Mouse (Mus musculus): ENCODE measurements around the gene Yes1.

DNA sequence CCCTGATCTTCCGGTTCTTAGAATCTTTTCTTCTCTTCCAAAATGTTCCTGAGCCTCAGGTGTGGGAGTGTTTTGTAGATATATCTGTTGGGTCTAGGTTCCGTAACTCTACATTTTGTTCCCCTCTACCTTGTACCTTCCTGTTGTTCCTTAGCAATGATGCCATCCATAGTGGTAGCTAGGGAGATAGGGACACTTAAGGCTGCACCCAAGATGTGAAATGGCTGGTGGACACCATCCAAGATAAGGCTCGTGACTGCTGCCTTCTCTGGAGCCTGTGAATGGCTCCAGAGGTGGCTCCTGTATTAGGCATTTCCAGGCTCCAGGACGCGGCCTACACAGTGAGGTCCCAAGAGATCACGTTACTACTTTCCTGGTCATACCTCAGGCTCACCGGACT is 117.3 kb downstream of the Yes1 start:
- TF ChIP-seq EP300 (IDR thresholded peaks at IDR 0.05; ENCODE audit: low read depth) (no peak), CTCF (IDR thresholded peaks at IDR 0.05; ENCODE audit: low read depth) (no peak)
